Mouse (Mus musculus) neural tube, embryonic 13.5 days (tissue): ENCODE measurements at regions not wholly inside any gene's neighbourhood (a gene's known extent, or its start where the extent isn't known, plus 50 kb on each side); places are given as distances from the start of the nearest gene placed in this dataset.
A peak's percentile ranks its signal among the peaks of the same experiment; 100 is the strongest.

Source experiments
- ATAC-seq: fragments of 200-750 bp; cut with Nextera tagmentation; 2 replicates; pipeline ENCODE4 v1.8.0; 2017; ENCODE audit warnings: low read depth, mild to moderate bottlenecking, moderate TSS enrichment, moderate library complexity
- H3K27ac ChIP-seq: fragments of 300-500 bp; sonication (generic); replicated peaks from 2 replicates; pipeline ENCODE4 v1.5.1; 2015; ENCODE audit warnings: moderate library complexity, mild to moderate bottlenecking, inconsistent platforms
- H3K27me3 ChIP-seq: fragments of 300-500 bp; sonication (generic); 2 replicates; pipeline ENCODE4 v1.6.1; 2015; ENCODE audit warnings: mild to moderate bottlenecking, inconsistent platforms
- H3K36me3 ChIP-seq: fragments of 300-500 bp; sonication (generic); 2 replicates; pipeline ENCODE4 v1.6.1; 2015; ENCODE audit warnings: mild to moderate bottlenecking, inconsistent platforms
- H3K4me1 ChIP-seq: fragments of 300-500 bp; sonication (generic); replicated peaks from 2 replicates; pipeline ENCODE4 v1.6.1; 2015; ENCODE audit warnings: inconsistent platforms
- H3K4me2 ChIP-seq: fragments of 300-500 bp; sonication (generic); 2 replicates; pipeline ENCODE4 v1.6.1; 2015; ENCODE audit warnings: inconsistent platforms, mild to moderate bottlenecking, moderate library complexity
- H3K4me3 ChIP-seq: fragments of 300-500 bp; sonication (generic); 2 replicates; pipeline ENCODE4 v1.5.1; 2015; ENCODE audit warnings: mild to moderate bottlenecking, inconsistent platforms
- H3K9ac ChIP-seq: fragments of 300-500 bp; sonication (generic); 2 replicates; pipeline ENCODE4 v1.6.1; 2015; ENCODE audit warnings: moderate library complexity, mild to moderate bottlenecking, inconsistent platforms
- H3K9me3 ChIP-seq: fragments of 300-500 bp; sonication (generic); 2 replicates; pipeline ENCODE4 v1.6.1; 2016; ENCODE audit warnings: inconsistent platforms
- WGBS: fragments of 180-500 bp; shearing (Covaris S2); methylation state at CpG from one replicate; pipeline ENCODE4 v1.1.7; 2015; 5-methylcytosine and 5-hydroxymethylcytosine counted together

DNA sequence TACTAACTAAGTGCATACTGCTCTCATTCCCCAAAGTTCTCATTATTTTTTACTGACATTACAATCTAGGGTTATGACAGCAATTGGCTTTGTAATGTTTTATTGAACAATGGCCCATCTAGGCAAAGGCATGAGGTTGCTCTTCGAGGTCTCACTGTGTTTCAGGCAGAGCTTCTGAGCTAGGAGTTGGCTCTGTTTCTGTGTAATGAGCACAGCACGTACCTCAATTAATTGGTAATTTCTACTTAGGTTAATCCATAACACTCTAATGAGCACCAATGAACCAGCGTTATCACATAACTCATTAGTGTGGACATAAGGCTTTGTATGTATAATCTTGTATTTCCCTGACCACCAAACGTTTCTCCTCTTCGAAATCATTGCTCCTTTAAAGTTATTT, 398.6 kb upstream of the Gm10295 start:
- Histone ChIP-seq H3K4me3 (no peak overlapping the region), H3K9ac (no peak overlapping the region), H3K9me3 (no peaks in the 10 kb centered on the region), H3K27me3 (no peaks in the 10 kb centered on the region), H3K36me3 (no peaks in the 10 kb centered on the region), H3K27ac (no peak overlapping the region), H3K4me1 (0 out of 2 replicates have a peak, but pooled peaks cover 5% of the 10 kb centered on the region), H3K4me2 (no peak overlapping the region)
- no peak for ATAC-seq
- WGBS, result 84% methylated on average over 5 of the region's 5 CpGs

DNA sequence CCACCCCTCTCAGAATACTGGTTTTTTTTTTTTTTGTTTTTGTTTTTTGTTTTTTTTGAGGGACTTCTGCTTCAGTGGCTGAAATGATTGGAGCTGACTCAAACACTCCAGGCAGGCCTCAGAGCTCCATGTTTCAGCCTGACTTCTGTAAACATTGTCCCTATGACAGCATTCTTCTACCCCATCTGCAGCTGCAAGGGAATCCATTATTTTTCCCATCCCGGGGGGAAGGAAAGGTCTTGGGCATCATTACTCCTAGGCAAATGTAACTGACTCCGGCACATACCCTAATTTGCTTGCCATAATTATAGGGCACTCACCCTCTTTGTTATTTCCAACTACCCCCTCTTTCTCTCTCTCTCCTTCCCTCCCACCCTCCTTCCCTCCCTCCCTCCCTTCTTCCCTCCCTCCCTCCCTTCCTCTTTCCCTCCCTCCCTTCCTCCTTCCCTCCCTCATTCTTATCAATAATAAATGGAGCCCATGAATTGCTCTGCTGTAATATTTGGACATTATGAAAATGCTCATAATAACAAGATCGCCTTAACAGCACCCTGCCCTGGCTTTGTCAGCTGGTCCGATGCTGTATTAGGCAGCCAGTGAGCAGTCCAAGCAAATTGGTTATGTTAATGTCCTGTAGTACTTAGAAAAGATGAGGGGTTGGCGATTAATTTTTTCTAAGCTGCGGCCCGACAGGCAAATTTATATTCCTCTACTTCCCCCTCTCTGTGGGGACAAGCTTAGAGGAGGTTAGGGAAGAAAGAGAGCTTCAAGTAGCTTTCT, 395.0 kb upstream of the Gm10295 start:
- Histone ChIP-seq H3K4me3 (no peak overlapping the region), H3K9ac (no peak overlapping the region), H3K27me3 (no peaks in the 10 kb centered on the region), H3K9me3 (no peaks in the 10 kb centered on the region), H3K36me3 (no peaks in the 10 kb centered on the region), H3K27ac (no peak overlapping the region), H3K4me1 (0 out of 2 replicates have a peak, but pooled peaks cover 5% of the 10 kb centered on the region), H3K4me2 (no peak overlapping the region)
- ATAC-seq, result no peak; the same call in 1 of the 2 replicates
- WGBS, result 46% methylated on average over 7 of the region's 7 CpGs

DNA sequence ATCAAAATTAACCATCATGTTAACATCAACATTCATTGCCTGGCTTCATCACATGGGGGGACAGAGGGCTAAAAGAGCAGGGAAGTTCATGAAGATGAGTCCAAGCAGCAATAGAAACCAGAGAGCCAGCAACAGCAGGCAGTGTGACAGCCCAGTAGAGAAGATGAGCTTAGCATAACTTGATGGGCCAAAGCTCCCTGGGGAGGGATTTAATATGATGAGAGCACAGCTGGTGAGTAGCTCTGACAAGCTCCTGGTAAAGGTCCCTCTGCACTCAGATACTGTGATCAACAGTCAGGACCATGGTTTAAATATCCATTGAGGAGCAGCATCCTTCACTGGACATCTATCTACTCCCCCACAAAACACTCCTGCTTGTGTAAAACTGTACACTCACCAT, 377.2 kb upstream of the Gm10295 start:
- no peak overlapping the region for H3K27ac ChIP-seq
- H3K4me1 ChIP-seq, result no peaks in the 10 kb centered on the region
- no peaks in the 10 kb centered on the region for H3K36me3 ChIP-seq
- no peak overlapping the region for H3K9ac ChIP-seq
- H3K27me3 ChIP-seq, result no peaks in the 10 kb centered on the region
- H3K4me2 ChIP-seq, result no peak overlapping the region
- ATAC-seq, result no peak
- H3K4me3 ChIP-seq, result no peak overlapping the region
- H3K9me3 ChIP-seq, result no peaks in the 10 kb centered on the region

DNA sequence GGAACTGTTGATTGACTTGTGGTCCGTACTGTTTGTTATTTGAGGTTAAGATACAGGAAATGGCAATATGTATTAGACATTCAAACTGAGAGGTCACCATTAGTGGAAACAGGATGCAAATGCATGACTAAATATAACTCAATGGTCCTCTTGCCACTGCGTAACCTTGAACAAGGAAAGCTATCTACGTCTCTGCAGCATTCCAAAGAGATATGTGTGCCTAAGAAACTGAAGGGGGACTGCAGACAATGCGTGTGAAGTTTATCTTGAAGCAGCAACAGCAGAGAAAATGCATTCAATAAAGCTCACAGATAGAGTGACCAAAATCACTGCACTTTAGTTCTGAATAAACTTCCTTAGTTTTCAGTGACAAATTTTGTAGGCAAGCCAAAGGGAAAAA, 356.9 kb upstream of the Gm10295 start:
- H3K4me3 ChIP-seq, result no peak overlapping the region
- no peak overlapping the region for H3K27ac ChIP-seq
- peaks cover 11% of the 10 kb centered on the region; the same call in 1 of the 2 replicates for H3K27me3 ChIP-seq
- no peak for ATAC-seq
- WGBS, result 85% methylated on average over 4 of the region's 4 CpGs
- H3K9ac ChIP-seq, result no peak overlapping the region
- H3K9me3 ChIP-seq, result no peaks in the 10 kb centered on the region
- H3K4me1 ChIP-seq, result peaks cover 4% of the 10 kb centered on the region; the same call in 1 of the 2 replicates
- H3K36me3 ChIP-seq, result no peaks in the 10 kb centered on the region
- no peak overlapping the region for H3K4me2 ChIP-seq

DNA sequence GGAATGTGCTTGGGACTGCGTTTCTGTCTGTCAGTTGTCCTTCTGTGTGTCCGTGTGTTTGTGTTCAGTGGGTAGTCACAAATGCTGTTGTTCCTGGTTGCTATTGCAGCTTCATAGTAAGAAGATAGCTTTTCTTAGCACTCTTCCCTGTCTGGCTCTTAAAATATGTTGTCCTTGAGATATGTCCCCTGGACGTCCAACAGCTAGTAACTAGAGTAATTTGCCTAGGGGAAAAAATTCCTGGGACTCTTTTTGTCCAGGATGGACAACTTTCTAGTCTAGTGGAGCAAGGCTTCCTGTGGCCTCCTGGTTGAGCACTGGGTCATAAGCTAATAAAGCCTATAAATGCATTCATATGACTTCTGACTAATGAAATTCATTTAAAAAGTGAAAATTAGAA, 354.9 kb upstream of the Gm10295 start:
- no peak overlapping the region; the same call in 1 of the 2 replicates for H3K9ac ChIP-seq

DNA sequence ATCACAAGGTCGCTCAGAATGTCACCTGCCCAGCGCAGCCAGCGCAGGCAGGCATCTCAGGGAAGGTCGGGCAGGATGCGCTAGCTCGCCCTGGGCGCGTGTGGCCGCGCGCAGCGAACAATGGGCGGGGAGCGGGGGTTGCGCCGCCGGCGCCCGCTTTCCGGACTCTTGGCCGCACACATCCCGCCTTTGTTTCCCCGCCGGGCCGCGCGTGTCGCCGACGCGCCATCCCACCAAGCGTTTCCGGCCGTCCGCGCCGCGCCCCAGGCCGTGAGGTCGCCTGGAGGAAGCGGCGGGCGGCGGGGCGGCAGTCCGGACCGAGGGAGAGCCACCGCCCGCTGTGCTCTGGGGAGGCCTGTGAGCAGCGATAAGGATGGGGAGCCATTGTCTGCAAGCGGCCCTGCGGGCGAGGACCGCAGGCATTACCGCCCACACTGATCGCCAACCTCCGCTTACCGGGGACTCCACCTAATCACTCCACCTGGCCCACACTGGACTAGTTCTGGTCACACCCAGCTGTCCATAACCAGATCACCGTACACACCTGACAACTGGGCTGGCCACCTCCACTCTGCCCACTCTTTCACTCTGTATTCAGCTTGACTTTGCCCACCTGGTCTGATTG, 354.3 kb upstream of the Gm10295 start:
- peaks cover 11% of the 10 kb centered on the region; the same call in 1 of the 2 replicates for H3K27me3 ChIP-seq
- peaks cover 4% of the 10 kb centered on the region; the same call in 1 of the 2 replicates for H3K4me1 ChIP-seq
- H3K9me3 ChIP-seq, result no peaks in the 10 kb centered on the region
- peak overlapping the region; percentile 96 for H3K9ac ChIP-seq
- peak overlapping the region; percentile 65 for H3K27ac ChIP-seq
- under 1% methylated on average over 55 of the region's 59 CpGs for WGBS
- ATAC-seq, result peak; percentile 88
- no peaks in the 10 kb centered on the region for H3K36me3 ChIP-seq
- H3K4me2 ChIP-seq, result peak overlapping the region; percentile 83
- H3K4me3 ChIP-seq, result peak overlapping the region; percentile 56

More for the DNA sequence above, 354.9 kb upstream of the Gm10295 start:
- peak overlapping the region; percentile 65; the same call in 1 of the 2 replicates for H3K27ac ChIP-seq
- H3K4me1 ChIP-seq, result peaks cover 4% of the 10 kb centered on the region; the same call in 1 of the 2 replicates
- H3K27me3 ChIP-seq, result peaks cover 11% of the 10 kb centered on the region; the same call in 1 of the 2 replicates
- H3K36me3 ChIP-seq, result no peaks in the 10 kb centered on the region
- peak overlapping the region; percentile 83; the same call in 1 of the 2 replicates for H3K4me2 ChIP-seq
- no peak for ATAC-seq
- no peak overlapping the region for H3K4me3 ChIP-seq
- no peaks in the 10 kb centered on the region for H3K9me3 ChIP-seq
- 41% methylated on average over 3 of the region's 3 CpGs for WGBS

DNA sequence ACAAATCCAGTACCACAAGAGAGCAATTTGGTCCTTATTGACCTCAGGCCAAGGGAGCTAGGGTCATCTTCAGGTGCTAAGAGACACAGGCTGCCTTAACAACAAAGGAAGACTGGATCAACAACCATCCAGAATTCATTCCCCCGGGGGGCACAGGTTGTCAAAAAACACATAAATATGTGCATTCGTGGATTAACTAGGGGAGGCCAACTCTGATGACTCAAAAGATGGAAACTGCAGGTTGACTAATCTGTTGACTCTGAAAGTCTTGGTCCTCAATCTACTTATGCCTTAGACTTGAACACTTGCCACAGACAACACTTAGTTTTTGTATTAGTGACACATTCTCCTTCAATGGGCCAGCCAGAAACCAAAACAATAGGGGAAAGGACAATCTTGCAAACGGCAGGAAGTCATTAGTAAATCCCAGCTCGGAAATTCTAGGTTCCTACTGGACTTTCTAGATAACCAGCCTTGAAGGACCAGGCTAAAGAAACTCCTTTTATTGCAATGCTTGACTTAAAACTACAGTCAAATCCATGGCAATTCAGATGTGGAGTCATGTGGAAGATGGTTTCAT, 353.5 kb upstream of the Gm10295 start:
- H3K9ac ChIP-seq, result no peak overlapping the region
- H3K9me3 ChIP-seq, result no peaks in the 10 kb centered on the region
- no peak for ATAC-seq
- H3K27ac ChIP-seq, result peak overlapping the region; percentile 65; the same call in 1 of the 2 replicates
- peaks cover 4% of the 10 kb centered on the region; the same call in 1 of the 2 replicates for H3K4me1 ChIP-seq
- peak overlapping the region; percentile 83 for H3K4me2 ChIP-seq
- WGBS, result 58% methylated on average over 4 of the region's 4 CpGs
- peak overlapping the region; percentile 56 for H3K4me3 ChIP-seq
- peaks cover 11% of the 10 kb centered on the region; the same call in 1 of the 2 replicates for H3K27me3 ChIP-seq
- H3K36me3 ChIP-seq, result no peaks in the 10 kb centered on the region
